Mouse (Mus musculus) olfactory bulb, adult 2 months (tissue): ENCODE measurements around the gene Tmc8.

Experiments
- CTCF ChIP-seq: fragments of 200-500 bp; IDR thresholded peaks from 2 replicates; pipeline ENCODE4 v1.5.1; 2012; ENCODE audit warnings: low read depth, mild to moderate bottlenecking, low read length, moderate library complexity; ENCODE audit not compliant: insufficient read depth
- POLR2A ChIP-seq: fragments of 200-500 bp; IDR thresholded peaks from 2 replicates; pipeline ENCODE4 v1.6.1; 2012; ENCODE audit warnings: mild to moderate bottlenecking, low read depth, low read length, moderate library complexity; ENCODE audit not compliant: insufficient read depth

DNA sequence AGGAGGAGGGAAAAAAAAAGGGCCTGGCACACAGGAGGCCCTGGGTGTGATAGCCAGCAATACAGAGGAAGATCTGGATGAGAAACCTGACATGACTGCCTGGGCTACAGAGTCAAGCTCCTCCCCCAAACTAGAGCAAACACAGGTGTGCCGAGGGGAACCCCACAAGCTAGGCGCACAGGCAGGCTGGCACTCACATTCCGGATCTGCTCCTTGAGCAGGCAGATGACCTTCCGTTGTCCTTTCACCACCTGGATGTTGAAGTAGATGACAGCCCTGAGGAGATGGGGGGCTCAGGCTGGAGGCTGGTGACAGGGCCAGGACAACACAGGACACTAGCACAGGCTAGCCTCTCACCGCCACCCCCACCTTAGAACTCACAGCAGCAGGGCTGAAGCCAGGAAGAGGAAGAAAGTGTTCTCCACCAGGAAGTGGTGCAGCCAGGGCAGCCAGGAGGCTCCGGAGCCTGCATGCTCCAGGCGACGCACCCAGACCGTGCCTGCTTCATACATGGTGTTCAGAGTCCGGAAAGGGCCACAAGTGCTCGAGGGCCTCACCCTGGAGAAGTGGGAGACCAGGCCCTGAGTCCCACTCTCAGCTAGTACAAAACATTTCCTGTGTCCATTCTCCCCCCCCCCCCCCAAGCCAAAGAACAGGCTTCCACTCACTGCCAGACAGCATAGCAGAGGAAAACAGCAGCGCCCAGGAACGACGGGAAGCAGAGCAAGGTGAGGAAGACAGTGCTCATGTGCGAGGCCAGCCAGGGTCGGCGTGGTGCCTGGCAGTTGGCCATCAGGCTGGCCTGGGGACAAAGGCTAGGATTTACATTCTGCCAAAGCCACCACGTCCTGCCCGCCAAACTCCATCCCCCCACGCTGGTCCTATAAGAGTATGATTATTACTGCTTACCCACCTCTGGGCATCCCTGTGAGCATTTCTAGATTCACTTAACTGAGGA lies 12.9 kb upstream of the Tmc8 start:
- TF ChIP-seq CTCF (no peak), POLR2A (no peak)
